Mouse (Mus musculus): ENCODE results near the gene Nsun5. TPM values are rescaled to one million over a fixed set of nuclear protein-coding genes. Genes with fewer than 3 reads are reported as not detected.

Gene Nsun5
- polyA plus RNA-seq (2015; fragmentation: Nextera tagmentation; extraction: Ambion mirVana) = 15.5 and 15.6 TPM in 2 replicates

GRCm38 (mm10) chr5:135369787-135370654 is at the start of gene Nsun5:
Gene Nsun5, plus strand, starts transcription at chr5:135369953.

GRCm38 (mm10) chr5:135349862-135350261 is 19.9 kb upstream of the Nsun5 start, which contains the start of gene Fkbp6:
Gene Fkbp6, minus strand, starts transcription at chr5:135350044.

GRCm38 (mm10) chr5:135352995-135353394 is 16.8 kb upstream of the Nsun5 start, which contains the start of gene Trim50:
Gene Trim50, plus strand, starts transcription at chr5:135353295.

GRCm38 (mm10) chr5:135394004-135394823 is 24.5 kb downstream of the Nsun5 start, which contains the start of gene Pom121:
Gene Pom121, minus strand, starts transcription at chr5:135394546.

Small RNA genes within 50 kb of the gene (microRNA-seq; reads per million reads assigned to microRNA genes)
- gene Mir7033 = 0.20 to 0.64 reads per million in 2 experiments

Other genes starting within 250 kb of the Nsun5 start
- gene Tbl2, start 220.3 kb upstream of the Nsun5 start, polyA plus RNA-seq (2015; fragmentation: Nextera tagmentation; extraction: Ambion mirVana) = 12.9 and 16.9 TPM in 2 replicates
- 37.1 and 39.5 TPM in 2 replicates for gene Bcl7b, start 201.7 kb upstream of the Nsun5 start, polyA plus RNA-seq (2015; fragmentation: Nextera tagmentation; extraction: Ambion mirVana)
- gene Baz1b, start 182.7 kb upstream of the Nsun5 start, polyA plus RNA-seq (2015; fragmentation: Nextera tagmentation; extraction: Ambion mirVana) = 13.8 and 14.0 TPM in 2 replicates
- 24.7 and 25.4 TPM in 2 replicates for gene Fzd9, start 118.7 kb upstream of the Nsun5 start, polyA plus RNA-seq (2015; fragmentation: Nextera tagmentation; extraction: Ambion mirVana)
- gene Fkbp6, start 19.9 kb upstream of the Nsun5 start, polyA plus RNA-seq (2015; fragmentation: Nextera tagmentation; extraction: Ambion mirVana) = not detected in 2 replicates
- gene Trim50, start 16.7 kb upstream of the Nsun5 start, polyA plus RNA-seq (2015; fragmentation: Nextera tagmentation; extraction: Ambion mirVana) = not detected in 2 replicates
- 4.6 TPM in 2 replicates for gene Pom121, start 24.6 kb downstream of the Nsun5 start, polyA plus RNA-seq (2015; fragmentation: Nextera tagmentation; extraction: Ambion mirVana)
- 19.6 and 24.4 TPM in 2 replicates for gene Hip1, start 175.2 kb downstream of the Nsun5 start, polyA plus RNA-seq (2015; fragmentation: Nextera tagmentation; extraction: Ambion mirVana)
- gene Ccl26, start 193.6 kb downstream of the Nsun5 start, polyA plus RNA-seq (2015; fragmentation: Nextera tagmentation; extraction: Ambion mirVana) = not detected in 2 replicates
- gene Ccl24, start 203.1 kb downstream of the Nsun5 start, polyA plus RNA-seq (2015; fragmentation: Nextera tagmentation; extraction: Ambion mirVana) = 2.1 and 5.2 TPM in 2 replicates

All from skeletal muscle tissue, postnatal 0 days (tissue).